ENCODE assay signal across 8 mouse cellular contexts in genomic region chr10:81364666-81365065, GRCm38 (mm10). TPM values are rescaled to one million over a fixed set of nuclear protein-coding genes. Genes with fewer than 3 reads are reported as not detected.
DNase-seq lines count a peak whose midpoint lies in the region; ATAC-seq and TF ChIP-seq lines count a peak whose summit lies in the region.

No protein-coding gene starts in this region.

- ATAC-seq in forebrain, embryonic 11.5 days (replicated peaks; ENCODE audit: low FRiP score) = 0 out of 2 replicates have a peak, but pooled peaks have one; percentile 4
- peak; percentile 21 for ATAC-seq in intestine, embryonic 16.5 days
- no peak; the same call in 1 of the 2 replicates for ATAC-seq in midbrain, postnatal 0 days (ENCODE audit: low FRiP score)

- peak overlapping the region; percentile 53 for H3K4me2 ChIP-seq in forebrain, embryonic 11.5 days (ENCODE audit: low read depth, low read length, severe bottlenecking)
- H3K4me2 ChIP-seq in intestine, embryonic 16.5 days (ENCODE audit: low read depth, low read length) = peak overlapping the region; percentile 44
- peak overlapping the region; percentile 24; the same call in 1 of the 2 replicates for H3K4me2 ChIP-seq in midbrain, postnatal 0 days (ENCODE audit: low read depth, low read length, poor library complexity, severe bottlenecking)

- no peak for TF ChIP-seq CTCF in midbrain, postnatal 0 days (IDR thresholded peaks at IDR 0.05)

- H3K36me3 ChIP-seq in heart, embryonic 10.5 days = peaks cover 50% of the 10 kb centered on the region
- H3K36me3 ChIP-seq in forebrain, embryonic 11.5 days (ENCODE audit: control insufficient read depth, insufficient read depth, low read length) = peaks cover 21% of the 10 kb centered on the region
- peaks cover 44% of the 10 kb centered on the region for H3K36me3 ChIP-seq in intestine, embryonic 16.5 days (ENCODE audit: control insufficient read depth, insufficient read depth, low read length)
- H3K36me3 ChIP-seq in midbrain, postnatal 0 days (ENCODE audit: insufficient read depth, low read length) = peaks cover 55% of the 10 kb centered on the region

- H3K27me3 ChIP-seq in heart, embryonic 10.5 days (ENCODE audit: insufficient read depth, poor library complexity, severe bottlenecking) = peaks cover 35% of the 10 kb centered on the region
- H3K27me3 ChIP-seq in forebrain, embryonic 11.5 days (ENCODE audit: control insufficient read depth, insufficient read depth, low read length) = peaks cover 19% of the 10 kb centered on the region
- H3K27me3 ChIP-seq in intestine, embryonic 16.5 days (replicated peaks; ENCODE audit: control insufficient read depth, insufficient read depth, low read length) = peaks cover 4% of the 10 kb centered on the region; the same call in 1 of the 2 replicates
- H3K27me3 ChIP-seq in midbrain, postnatal 0 days (ENCODE audit: insufficient read depth, low read length) = 0 out of 2 replicates have a peak, but pooled peaks cover 14% of the 10 kb centered on the region

- DNase-seq in heart, embryonic 10.5 days (ENCODE audit: low spot score) = no peak
- no peak for DNase-seq in heart, adult 9 months (ENCODE audit: low spot score in 2 of 2)
- DNase-seq in forebrain, embryonic 11.5 days (ENCODE audit: low spot score) = no peak
- DNase-seq in midbrain, postnatal 0 days (ENCODE audit: low spot score) = no peak
- no peak for DNase-seq in embryo, embryonic 11 days
- no peak for DNase-seq in frontal cortex, postnatal 14 days (ENCODE audit: low spot score in 2 of 2)
- no peak for DNase-seq in thymus, postnatal 14 days

- H3K9me3 ChIP-seq in heart, embryonic 10.5 days = no peaks in the 10 kb centered on the region
- no peaks in the 10 kb centered on the region for H3K9me3 ChIP-seq in forebrain, embryonic 11.5 days (ENCODE audit: control insufficient read depth, low read length)
- H3K9me3 ChIP-seq in intestine, embryonic 16.5 days (ENCODE audit: control insufficient read depth, low read length) = no peaks in the 10 kb centered on the region
- no peaks in the 10 kb centered on the region for H3K9me3 ChIP-seq in midbrain, postnatal 0 days (ENCODE audit: low read length)

- peaks cover 88% of the 10 kb centered on the region for H3K4me1 ChIP-seq in heart, embryonic 10.5 days
- peaks cover 29% of the 10 kb centered on the region for H3K4me1 ChIP-seq in forebrain, embryonic 11.5 days (replicated peaks; ENCODE audit: control insufficient read depth, insufficient read depth, low read length)
- peaks cover 61% of the 10 kb centered on the region for H3K4me1 ChIP-seq in intestine, embryonic 16.5 days (ENCODE audit: control insufficient read depth, insufficient read depth, low read length)
- H3K4me1 ChIP-seq in midbrain, postnatal 0 days (ENCODE audit: insufficient read depth, low read length) = peaks cover 7% of the 10 kb centered on the region; the same call in 1 of the 2 replicates

- H3K4me3 ChIP-seq in heart, embryonic 10.5 days = peak overlapping the region; percentile 64
- H3K4me3 ChIP-seq in forebrain, embryonic 11.5 days (ENCODE audit: low read depth, low read length) = peak overlapping the region; percentile 24; the same call in 1 of the 2 replicates
- H3K4me3 ChIP-seq in intestine, embryonic 16.5 days (ENCODE audit: low read length) = peak overlapping the region; percentile 38
- H3K4me3 ChIP-seq in midbrain, postnatal 0 days (ENCODE audit: low read depth, low read length) = 0 out of 2 replicates have a peak overlapping the region, but pooled peaks have one; percentile 3

- 14% methylated on average over 28 of the region's 28 CpGs for WGBS in heart, embryonic 10.5 days
- WGBS in forebrain, embryonic 11.5 days = 16% methylated on average over 28 of the region's 28 CpGs
- WGBS in intestine, embryonic 16.5 days = 12% methylated on average over 28 of the region's 28 CpGs
- WGBS in midbrain, postnatal 0 days = 13% methylated on average over 28 of the region's 28 CpGs

- H3K27ac ChIP-seq in heart, embryonic 10.5 days = peak overlapping the region; percentile 78
- no peak overlapping the region for H3K27ac ChIP-seq in forebrain, embryonic 11.5 days (ENCODE audit: low read depth, low read length)
- peak overlapping the region; percentile 46; the same call in 1 of the 2 replicates for H3K27ac ChIP-seq in intestine, embryonic 16.5 days (ENCODE audit: low read length)
- no peak overlapping the region for H3K27ac ChIP-seq in midbrain, postnatal 0 days (ENCODE audit: low read depth, low read length)

- H3K9ac ChIP-seq in forebrain, embryonic 11.5 days (ENCODE audit: low read length) = peak overlapping the region; percentile 29; the same call in 1 of the 2 replicates
- peak overlapping the region; percentile 61 for H3K9ac ChIP-seq in intestine, embryonic 16.5 days (ENCODE audit: low read depth, low read length)
- 0 out of 2 replicates have a peak overlapping the region, but pooled peaks have one; percentile 24 for H3K9ac ChIP-seq in midbrain, postnatal 0 days (replicated peaks; ENCODE audit: low read length, poor library complexity, severe bottlenecking)

RNA-seq across cellular contexts. Expression of gene 4930404N11Rik, which starts 0.9 kb away (rescaled TPM):
- polyA plus RNA-seq in heart, embryonic 10.5 days (2016; fragmentation: Nextera tagmentation; extraction: Ambion mirVana) = 1.1 and 1.4 TPM in 2 replicates
- polyA plus RNA-seq in forebrain, embryonic 11.5 days (2014; fragmentation: Nextera tagmentation; extraction: Ambion mirVana) = 0.15 and 0.40 TPM in 2 replicates
- 1.4 and 2.7 TPM in 2 replicates for polyA plus RNA-seq in intestine, embryonic 16.5 days (2015; fragmentation: Nextera tagmentation; extraction: Ambion mirVana)
- 1.4 TPM in 1 of 2 replicates, not detected in the other for total RNA-seq in midbrain, postnatal 0 days (2014; rRNA removed)
- 0.47 and 0.54 TPM in 2 replicates for polyA plus RNA-seq in midbrain, postnatal 0 days (2015; fragmentation: Nextera tagmentation; extraction: Ambion mirVana)

RNA-seq across cellular contexts. Expression of gene Mfsd12, which starts 7.4 kb away (rescaled TPM):
- 10.3 and 12.8 TPM in 2 replicates for polyA plus RNA-seq in heart, embryonic 10.5 days (2016; fragmentation: Nextera tagmentation; extraction: Ambion mirVana)
- 4.5 and 4.7 TPM in 2 replicates for polyA plus RNA-seq in forebrain, embryonic 11.5 days (2014; fragmentation: Nextera tagmentation; extraction: Ambion mirVana)
- polyA plus RNA-seq in intestine, embryonic 16.5 days (2015; fragmentation: Nextera tagmentation; extraction: Ambion mirVana) = 21.6 and 32.4 TPM in 2 replicates
- 31.9 and 40.6 TPM in 2 replicates for total RNA-seq in midbrain, postnatal 0 days (2014; rRNA removed)
- polyA plus RNA-seq in midbrain, postnatal 0 days (2015; fragmentation: Nextera tagmentation; extraction: Ambion mirVana) = 13.6 and 15.4 TPM in 2 replicates

RNA-seq across cellular contexts. Expression of gene Fzr1, which starts 13.7 kb away (rescaled TPM):
- 105 and 117 TPM in 2 replicates for polyA plus RNA-seq in heart, embryonic 10.5 days (2016; fragmentation: Nextera tagmentation; extraction: Ambion mirVana)
- polyA plus RNA-seq in forebrain, embryonic 11.5 days (2014; fragmentation: Nextera tagmentation; extraction: Ambion mirVana) = 132 and 144 TPM in 2 replicates
- 73.2 and 78.7 TPM in 2 replicates for polyA plus RNA-seq in intestine, embryonic 16.5 days (2015; fragmentation: Nextera tagmentation; extraction: Ambion mirVana)
- 92.6 and 98.3 TPM in 2 replicates for total RNA-seq in midbrain, postnatal 0 days (2014; rRNA removed)
- polyA plus RNA-seq in midbrain, postnatal 0 days (2015; fragmentation: Nextera tagmentation; extraction: Ambion mirVana) = 147 and 149 TPM in 2 replicates

RNA-seq across cellular contexts. Expression of gene Hmg20b, which starts 14.4 kb away (rescaled TPM):
- 100 and 109 TPM in 2 replicates for polyA plus RNA-seq in heart, embryonic 10.5 days (2016; fragmentation: Nextera tagmentation; extraction: Ambion mirVana)
- polyA plus RNA-seq in forebrain, embryonic 11.5 days (2014; fragmentation: Nextera tagmentation; extraction: Ambion mirVana) = 109 and 111 TPM in 2 replicates
- 69.0 and 71.4 TPM in 2 replicates for polyA plus RNA-seq in intestine, embryonic 16.5 days (2015; fragmentation: Nextera tagmentation; extraction: Ambion mirVana)
- 9.6 and 12.6 TPM in 2 replicates for total RNA-seq in midbrain, postnatal 0 days (2014; rRNA removed)
- 23.4 and 24.5 TPM in 2 replicates for polyA plus RNA-seq in midbrain, postnatal 0 days (2015; fragmentation: Nextera tagmentation; extraction: Ambion mirVana)

RNA-seq across cellular contexts. Expression of gene Dohh, which starts 19.6 kb away (rescaled TPM):
- 100 and 105 TPM in 2 replicates for polyA plus RNA-seq in heart, embryonic 10.5 days (2016; fragmentation: Nextera tagmentation; extraction: Ambion mirVana)
- 61.0 and 66.3 TPM in 2 replicates for polyA plus RNA-seq in forebrain, embryonic 11.5 days (2014; fragmentation: Nextera tagmentation; extraction: Ambion mirVana)
- polyA plus RNA-seq in intestine, embryonic 16.5 days (2015; fragmentation: Nextera tagmentation; extraction: Ambion mirVana) = 102 and 109 TPM in 2 replicates
- total RNA-seq in midbrain, postnatal 0 days (2014; rRNA removed) = 120 and 132 TPM in 2 replicates
- polyA plus RNA-seq in midbrain, postnatal 0 days (2015; fragmentation: Nextera tagmentation; extraction: Ambion mirVana) = 95.8 and 115 TPM in 2 replicates

Comparison
In these comparisons a context has a peak if more than half of its experiments do, and no peak if none do; other contexts are left out.
1. H3K27ac ChIP-seq: peak in heart, embryonic 10.5 days (single experiment) and intestine, embryonic 16.5 days (single experiment); none in forebrain, embryonic 11.5 days (single experiment) and midbrain, postnatal 0 days (single experiment).
2. H3K4me3 ChIP-seq: peak in every context shown above with its lines; median percentile 64 in heart, embryonic 10.5 days; 38 in intestine, embryonic 16.5 days; 24 in forebrain, embryonic 11.5 days; 3 in midbrain, postnatal 0 days.
3. Peak in every context shown above with its lines, with median percentiles within 50 percentile points of each other: H3K4me2 ChIP-seq and H3K9ac ChIP-seq.